Mouse (Mus musculus): ENCODE measurements around the gene Zfp62. TPM values are rescaled to one million over a fixed set of nuclear protein-coding genes. Genes with fewer than 3 reads are reported as not detected.

Gene Zfp62
- total and polyA plus RNA-seq, 3 experiments, result 16.7 to 132 (median 31.8) TPM

DNA sequence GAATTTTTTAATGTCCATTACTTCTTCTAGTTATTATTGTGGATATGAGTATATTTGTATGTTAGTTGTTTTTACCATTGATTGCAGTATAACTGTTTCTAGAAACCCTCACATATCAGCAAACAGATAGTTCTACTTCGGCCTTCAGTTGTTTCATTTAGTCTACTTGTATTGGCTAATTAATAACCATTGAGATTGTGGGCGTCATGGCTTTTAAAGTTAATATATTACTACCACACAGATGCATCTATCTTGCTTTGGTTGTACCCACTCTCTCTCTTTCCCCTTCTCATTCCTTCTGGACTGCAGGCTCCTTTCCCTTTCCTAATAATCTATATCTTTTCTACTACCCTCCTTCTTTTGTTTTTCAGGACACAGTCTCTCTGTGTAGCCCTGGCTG is 56.2 kb downstream of the Zfp62 start:
- Histone ChIP-seq H3K4me1 (ENCODE audit: control insufficient read depth in 1 of 2, insufficient read depth in 2 of 2, low read length in 2 of 2) (no peaks in the 10 kb centered on the region), H3K27ac (ENCODE audit: control insufficient read depth, low read depth, low read length) (no peak overlapping the region), H3K4me3 (ENCODE audit: control insufficient read depth in 1 of 2, insufficient read depth in 1 of 2, low read depth in 2 of 2, low read length in 2 of 2) (no peak overlapping the region), H3K27me3 (ENCODE audit: control insufficient read depth in 1 of 2, insufficient read depth in 2 of 2, low read length in 2 of 2) (no peaks in the 10 kb centered on the region), H3K36me3 (ENCODE audit: control insufficient read depth in 1 of 2, insufficient read depth in 2 of 2, low read length in 2 of 2) (peaks cover 0 to 6% of the 10 kb centered on the region in 2 experiments; a peak in 1 of 4 replicates), H3K9me3 (replicated peaks; ENCODE audit: insufficient read depth, low read length) (no peaks in the 10 kb centered on the region), H3K79me2 (ENCODE audit: control insufficient read depth, insufficient read depth, low read length, poor library complexity) (no peaks in the 10 kb centered on the region; the same call in 1 of the 2 replicates), H3K9ac (ENCODE audit: control insufficient read depth, low read depth, low read length, poor library complexity, severe bottlenecking) (no peak overlapping the region)
- TF ChIP-seq RAD21 (IDR thresholded peaks at IDR 0.05; ENCODE audit: low read depth, low read length), result no peak
- TF ChIP-seq HCFC1 (IDR thresholded peaks at IDR 0.05; ENCODE audit: low read depth, low read length), result no peak
- no peak for TF ChIP-seq MAFK (IDR thresholded peaks at IDR 0.05; ENCODE audit: borderline replicate concordance, low read depth, low read length)
- no peak for TF ChIP-seq ZKSCAN1 (IDR thresholded peaks at IDR 0.05; ENCODE audit: low read depth, low read length)
- no peak for TF ChIP-seq MYC (IDR thresholded peaks at IDR 0.05; ENCODE audit: low read depth, low read length)
- TF ChIP-seq EP300 (IDR thresholded peaks at IDR 0.05; ENCODE audit: low read depth in 1 of 2, low read length in 2 of 2), result no peak
- no peak for TF ChIP-seq UBTF (IDR thresholded peaks at IDR 0.05; ENCODE audit: borderline replicate concordance, insufficient read depth, low read depth, low read length)
- no peak for TF ChIP-seq TBP (IDR thresholded peaks at IDR 0.05; ENCODE audit: low read depth, low read length)
- TF ChIP-seq POLR2AphosphoS2 (IDR thresholded peaks at IDR 0.05; ENCODE audit: low read length), result no peak
- DNase-seq (ENCODE audit: low read depth, low spot score), result no peak

DNA sequence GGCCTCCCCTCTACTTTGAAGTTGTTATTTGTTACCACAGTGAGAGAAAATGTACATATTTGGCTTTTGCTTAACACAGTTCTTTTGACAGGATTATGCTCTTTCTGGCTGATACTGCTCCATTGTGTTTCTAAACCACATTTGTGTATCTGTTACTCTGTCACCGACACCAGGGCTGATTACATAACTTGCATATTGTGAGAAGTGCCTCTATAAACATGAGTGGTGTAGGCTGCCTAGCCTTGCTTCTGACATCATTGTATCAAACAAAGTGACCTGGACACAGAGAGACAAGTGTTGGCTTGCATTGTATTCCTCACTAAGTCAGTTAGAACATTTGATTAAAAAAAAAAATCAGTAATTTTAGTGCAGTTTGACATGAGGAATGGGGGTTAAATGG is 56.7 kb downstream of the Zfp62 start:
- Histone ChIP-seq H3K27me3 (ENCODE audit: control insufficient read depth in 1 of 2, insufficient read depth in 2 of 2, low read length in 2 of 2) (no peaks in the 10 kb centered on the region), H3K27ac (ENCODE audit: control insufficient read depth, low read depth, low read length) (no peak overlapping the region)
- TF ChIP-seq GATA1 (IDR thresholded peaks at IDR 0.05; ENCODE audit: low read depth, low read length) (no peak), NELFE (IDR thresholded peaks at IDR 0.05; ENCODE audit: low read depth, low read length) (no peak), MAFK (IDR thresholded peaks at IDR 0.05; ENCODE audit: borderline replicate concordance, low read depth, low read length) (no peak), KAT2A (conservative IDR thresholded peaks at IDR 0.05; ENCODE audit: low read depth, low read length) (no peak), MEF2A (IDR thresholded peaks at IDR 0.05; ENCODE audit: extremely low read depth, insufficient replicate concordance, low read depth, low read length, poor library complexity, severe bottlenecking) (no peak), CHD2 (IDR thresholded peaks at IDR 0.05; ENCODE audit: low read length) (no peak), MAX (IDR thresholded peaks at IDR 0.05; ENCODE audit: low read length) (no peak), MYB (IDR thresholded peaks at IDR 0.05; ENCODE audit: low read depth, low read length) (no peak), BHLHE40 (IDR thresholded peaks at IDR 0.05; ENCODE audit: borderline replicate concordance, low read depth, low read length) (no peak)

More for the DNA sequence above, 56.7 kb downstream of the Zfp62 start:
- Histone ChIP-seq H3K79me2 (ENCODE audit: control insufficient read depth, insufficient read depth, low read length, poor library complexity) (no peaks in the 10 kb centered on the region), H3K36me3 (ENCODE audit: control insufficient read depth in 1 of 2, insufficient read depth in 2 of 2, low read length in 2 of 2) (peaks cover 0 to 4% of the 10 kb centered on the region in 2 experiments; a peak in 1 of 4 replicates), H3K9ac (ENCODE audit: control insufficient read depth, low read depth, low read length, poor library complexity, severe bottlenecking) (no peak overlapping the region), H3K4me3 (ENCODE audit: control insufficient read depth in 1 of 2, insufficient read depth in 1 of 2, low read depth in 2 of 2, low read length in 2 of 2) (no peak overlapping the region), H3K4me1 (ENCODE audit: control insufficient read depth in 1 of 2, insufficient read depth in 2 of 2, low read length in 2 of 2) (no peaks in the 10 kb centered on the region), H3K9me3 (replicated peaks; ENCODE audit: insufficient read depth, low read length) (no peaks in the 10 kb centered on the region)
- DNase-seq (ENCODE audit: low read depth, low spot score), result no peak
